Mouse (Mus musculus) forebrain, embryonic 12.5 days (tissue): ENCODE results near the gene Twist2. TPM values are rescaled to one million over a fixed set of nuclear protein-coding genes. Genes with fewer than 3 reads are reported as not detected.

Experiments
- ATAC-seq: fragments of 200-750 bp; cut with Nextera tagmentation; 2 replicates; pipeline ENCODE4 v1.8.0; 2017; ENCODE audit warnings: moderate TSS enrichment; ENCODE audit not compliant: low FRiP score
- H3K27ac ChIP-seq: fragments of 300-500 bp; sonication (generic); 2 replicates; pipeline ENCODE4 v1.5.1; 2016; ENCODE audit warnings: mild to moderate bottlenecking
- H3K27me3 ChIP-seq: fragments of 300-500 bp; sonication (generic); 2 replicates; pipeline ENCODE4 v1.6.1; 2016; ENCODE audit warnings: mild to moderate bottlenecking
- H3K36me3 ChIP-seq: fragments of 300-500 bp; sonication (generic); replicated peaks from 2 replicates; pipeline ENCODE4 v1.6.1; 2016; ENCODE audit warnings: mild to moderate bottlenecking
- H3K4me1 ChIP-seq: fragments of 300-500 bp; sonication (generic); 2 replicates; pipeline ENCODE4 v1.6.1; 2016
- H3K4me2 ChIP-seq: fragments of 300-500 bp; sonication (generic); 2 replicates; pipeline ENCODE4 v1.6.1; 2016; ENCODE audit warnings: mild to moderate bottlenecking, moderate library complexity
- H3K4me3 ChIP-seq: fragments of 300-500 bp; sonication (generic); replicated peaks from 2 replicates; pipeline ENCODE4 v1.5.1; 2016; ENCODE audit warnings: mild to moderate bottlenecking
- H3K9ac ChIP-seq: fragments of 300-500 bp; sonication (generic); 2 replicates; pipeline ENCODE4 v1.6.1; 2016; ENCODE audit warnings: mild to moderate bottlenecking
- H3K9me3 ChIP-seq: fragments of 300-500 bp; sonication (generic); 2 replicates; pipeline ENCODE4 v1.6.1; 2016
- WGBS: fragments of 180-500 bp; shearing (Covaris S2); methylation state at CpG from one replicate; pipeline ENCODE4 v1.1.7; 2016; 5-methylcytosine and 5-hydroxymethylcytosine counted together
- polyA plus RNA-seq: library from polyadenylated mRNA; unstranded; fragments of >200 nt; fragmentation: Nextera tagmentation; extraction: Ambion mirVana; gene quantifications from 2 replicates; pipeline ENCODE4 v1.2.1, GENCODE M21; 2016

Twist2 gene
- polyA plus RNA-seq, 1 experiment from 2014 or later, result 8.8 TPM

DNA sequence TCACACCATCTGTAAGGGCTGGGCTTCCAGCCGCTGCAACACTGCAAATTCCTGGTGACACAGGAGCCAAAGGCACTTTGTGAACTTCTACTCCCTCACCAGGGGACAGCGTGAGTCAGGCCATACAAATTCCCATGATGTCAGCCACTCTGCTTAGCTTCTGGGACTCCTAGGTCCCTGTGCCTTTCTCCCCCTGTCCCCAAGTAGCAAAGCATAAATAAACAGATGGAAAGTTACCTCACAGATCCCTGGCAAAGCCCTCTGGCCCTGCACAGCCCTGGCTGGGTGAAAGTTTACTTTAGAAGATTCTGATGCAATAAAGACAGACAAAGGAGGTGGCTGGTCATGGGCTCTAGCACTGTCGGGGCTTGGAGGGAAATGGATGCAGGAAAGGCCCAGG lies 22.3 kb downstream of the Twist2 start:
- 85% methylated on average over 3 of the region's 3 CpGs for WGBS
- no peak overlapping the region for H3K9ac ChIP-seq
- no peaks in the 10 kb centered on the region for H3K9me3 ChIP-seq
- no peak overlapping the region for H3K4me3 ChIP-seq
- no peak overlapping the region for H3K27ac ChIP-seq
- no peak for ATAC-seq
- peaks cover 4% of the 10 kb centered on the region; the same call in 1 of the 2 replicates for H3K4me1 ChIP-seq
- no peaks in the 10 kb centered on the region for H3K36me3 ChIP-seq
- H3K4me2 ChIP-seq, result no peak overlapping the region
- H3K27me3 ChIP-seq, result no peaks in the 10 kb centered on the region; the same call in 1 of the 2 replicates

DNA sequence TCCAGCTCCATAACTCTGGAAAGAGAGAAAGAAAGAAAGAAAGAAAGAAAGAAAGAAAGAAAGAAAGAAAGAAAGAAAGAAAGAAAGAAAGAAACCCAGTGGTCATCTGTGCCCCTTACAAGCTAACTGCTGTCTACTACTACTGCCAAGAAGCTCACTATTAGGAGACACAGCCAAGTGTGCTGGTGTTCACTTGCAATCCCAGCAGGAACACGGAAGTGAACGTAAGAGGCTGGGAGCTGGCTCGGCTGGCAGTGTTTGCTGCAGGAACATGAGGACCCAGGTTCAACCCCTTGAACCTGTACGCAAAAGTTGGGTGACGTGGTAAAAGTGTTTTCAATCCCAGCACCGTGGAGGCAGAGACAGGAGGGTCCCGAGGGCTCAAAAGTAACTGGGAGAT lies 22.7 kb downstream of the Twist2 start:
- Histone ChIP-seq H3K36me3 (no peaks in the 10 kb centered on the region), H3K9ac (no peak overlapping the region), H3K27ac (no peak overlapping the region), H3K27me3 (no peaks in the 10 kb centered on the region; the same call in 1 of the 2 replicates), H3K4me2 (no peak overlapping the region), H3K4me3 (no peak overlapping the region), H3K9me3 (no peaks in the 10 kb centered on the region), H3K4me1 (peaks cover 4% of the 10 kb centered on the region; the same call in 1 of the 2 replicates)
- 87% methylated on average over 7 of the region's 7 CpGs for WGBS
- ATAC-seq, result no peak

DNA sequence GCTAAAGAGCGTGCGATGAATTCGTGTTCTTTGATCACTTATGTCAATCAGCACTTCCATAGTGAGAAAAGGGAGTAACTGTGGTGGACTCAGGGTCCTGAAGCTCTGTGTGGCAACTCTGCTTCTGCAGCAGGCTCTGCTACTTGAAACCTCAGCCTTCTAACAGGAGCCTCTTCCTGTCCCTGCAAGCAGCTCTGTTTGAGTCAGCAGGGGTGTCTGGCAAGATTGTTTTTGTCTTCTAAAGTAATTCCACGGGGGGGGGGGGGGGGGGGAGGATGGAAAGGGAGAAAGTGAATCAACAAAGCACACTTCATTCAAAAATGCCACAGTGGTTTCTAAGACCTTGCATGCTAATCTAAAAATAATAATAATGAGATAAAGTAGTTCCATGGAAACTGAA lies 24.0 kb downstream of the Twist2 start:
- H3K9me3 ChIP-seq, result no peaks in the 10 kb centered on the region
- no peak overlapping the region for H3K27ac ChIP-seq
- H3K36me3 ChIP-seq, result no peaks in the 10 kb centered on the region
- peaks cover 3% of the 10 kb centered on the region; the same call in 1 of the 2 replicates for H3K4me1 ChIP-seq
- H3K27me3 ChIP-seq, result no peaks in the 10 kb centered on the region; the same call in 1 of the 2 replicates
- no peak overlapping the region for H3K9ac ChIP-seq
- H3K4me2 ChIP-seq, result no peak overlapping the region
- ATAC-seq, result no peak
- no peak overlapping the region for H3K4me3 ChIP-seq
- WGBS, result 58% methylated on average over 4 of the region's 4 CpGs

DNA sequence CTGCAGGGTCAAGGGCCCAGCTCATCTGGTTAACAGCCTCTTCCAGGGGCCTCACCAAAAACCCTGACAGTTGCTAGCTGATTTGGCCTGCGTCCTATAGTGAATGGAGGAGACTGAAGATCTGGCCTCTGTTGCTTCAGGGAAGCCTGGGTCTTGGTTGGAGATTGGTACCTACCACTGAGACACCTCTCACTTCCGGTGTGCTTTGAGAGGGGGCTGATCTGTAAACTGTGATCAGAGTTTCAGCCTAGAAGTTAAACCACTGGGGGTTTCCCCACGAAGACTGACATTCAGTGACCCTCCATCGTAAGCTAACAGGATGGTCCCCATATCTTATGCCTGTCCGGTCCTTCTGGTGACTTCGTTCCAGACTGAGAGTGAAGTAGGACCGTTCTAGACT lies 30.7 kb downstream of the Twist2 start:
- Histone ChIP-seq H3K36me3 (no peaks in the 10 kb centered on the region), H3K27ac (no peak overlapping the region), H3K4me3 (no peak overlapping the region), H3K4me2 (no peak overlapping the region), H3K9me3 (no peaks in the 10 kb centered on the region), H3K4me1 (no peaks in the 10 kb centered on the region), H3K9ac (no peak overlapping the region), H3K27me3 (no peaks in the 10 kb centered on the region)
- WGBS, result 87% methylated on average over 7 of the region's 7 CpGs
- no peak for ATAC-seq

DNA sequence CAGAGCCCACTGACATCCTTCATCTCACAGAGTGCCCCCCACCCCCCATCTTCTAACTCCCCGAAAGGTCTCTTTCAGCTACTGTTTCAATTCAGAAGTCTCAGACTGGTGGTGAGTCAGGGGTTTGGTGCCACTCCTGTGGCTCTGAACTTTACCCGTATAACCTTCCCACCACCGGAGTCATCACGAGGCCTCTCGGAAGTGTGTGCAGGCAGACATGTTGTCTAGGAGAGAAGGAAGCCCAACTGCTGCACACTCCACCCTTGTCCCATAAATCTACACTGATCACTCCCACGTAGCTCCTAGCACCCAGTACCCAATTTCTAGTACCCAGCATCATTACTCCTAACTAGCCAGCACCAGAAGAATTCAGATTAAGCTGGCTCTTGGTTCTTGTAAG lies 38.3 kb downstream of the Twist2 start:
- Histone ChIP-seq H3K9ac (no peak overlapping the region), H3K4me1 (no peaks in the 10 kb centered on the region), H3K27me3 (peaks cover 14% of the 10 kb centered on the region; the same call in 1 of the 2 replicates), H3K27ac (no peak overlapping the region), H3K9me3 (no peaks in the 10 kb centered on the region), H3K4me2 (no peak overlapping the region), H3K36me3 (no peaks in the 10 kb centered on the region), H3K4me3 (no peak overlapping the region)
- no peak for ATAC-seq
- 97% methylated on average over 6 of the region's 6 CpGs for WGBS

DNA sequence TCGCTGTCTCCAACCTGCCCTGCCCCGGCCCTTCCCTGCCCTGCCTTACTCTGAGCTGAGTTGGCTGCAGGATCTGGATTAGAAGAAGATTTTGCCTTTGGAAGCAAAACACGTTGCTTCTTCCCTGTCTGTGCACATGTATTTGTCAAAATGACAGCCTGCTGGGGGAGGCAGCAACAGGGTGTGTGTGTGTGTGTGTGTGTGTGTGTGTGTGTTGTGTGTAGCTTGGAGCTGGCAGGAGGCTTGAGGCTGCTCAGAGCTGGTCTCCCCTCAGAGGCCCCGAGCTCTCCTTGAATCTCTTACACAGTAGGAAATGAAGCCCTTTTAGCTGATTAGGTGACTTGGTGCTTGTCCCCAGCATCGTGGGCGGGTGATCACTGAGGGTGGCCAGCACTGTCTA lies 38.7 kb downstream of the Twist2 start:
- no peak for ATAC-seq
- no peaks in the 10 kb centered on the region for H3K9me3 ChIP-seq
- 0 out of 2 replicates have a peak, but pooled peaks cover under 1% of the 10 kb centered on the region for H3K4me1 ChIP-seq
- no peak overlapping the region for H3K4me2 ChIP-seq
- H3K27ac ChIP-seq, result no peak overlapping the region
- 82% methylated on average over 6 of the region's 6 CpGs for WGBS
- no peak overlapping the region for H3K9ac ChIP-seq
- peaks cover 15% of the 10 kb centered on the region; the same call in 1 of the 2 replicates for H3K27me3 ChIP-seq
- H3K36me3 ChIP-seq, result no peaks in the 10 kb centered on the region
- H3K4me3 ChIP-seq, result no peak overlapping the region

DNA sequence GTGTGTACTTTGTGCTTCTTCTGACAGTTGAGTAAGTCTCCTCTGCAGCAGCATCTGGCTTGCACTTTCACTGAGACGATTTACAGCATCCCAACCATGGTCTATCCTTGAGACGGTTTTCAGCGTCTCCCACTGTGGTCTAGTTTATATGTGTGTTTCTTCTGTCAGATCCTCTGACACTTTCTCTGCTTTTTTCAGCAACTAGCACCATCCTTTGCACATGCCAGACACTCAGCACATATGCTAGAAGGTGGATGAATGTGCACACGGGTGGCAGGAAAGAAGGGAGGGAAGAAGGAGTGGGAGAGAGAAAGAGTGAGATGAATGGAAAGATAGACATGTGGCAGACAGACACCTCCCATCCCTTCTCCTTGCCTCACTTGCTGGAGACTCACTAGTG lies 43.0 kb downstream of the Twist2 start:
- peaks cover 22% of the 10 kb centered on the region; the same call in 1 of the 2 replicates for H3K27me3 ChIP-seq
- ATAC-seq, result no peak
- H3K4me1 ChIP-seq, result 0 out of 2 replicates have a peak, but pooled peaks cover 4% of the 10 kb centered on the region
- H3K9ac ChIP-seq, result no peak overlapping the region
- no peak overlapping the region for H3K4me3 ChIP-seq
- no peak overlapping the region for H3K27ac ChIP-seq
- WGBS, result 83% methylated on average over 4 of the region's 4 CpGs
- H3K36me3 ChIP-seq, result no peaks in the 10 kb centered on the region
- no peaks in the 10 kb centered on the region for H3K9me3 ChIP-seq
- H3K4me2 ChIP-seq, result no peak overlapping the region

DNA sequence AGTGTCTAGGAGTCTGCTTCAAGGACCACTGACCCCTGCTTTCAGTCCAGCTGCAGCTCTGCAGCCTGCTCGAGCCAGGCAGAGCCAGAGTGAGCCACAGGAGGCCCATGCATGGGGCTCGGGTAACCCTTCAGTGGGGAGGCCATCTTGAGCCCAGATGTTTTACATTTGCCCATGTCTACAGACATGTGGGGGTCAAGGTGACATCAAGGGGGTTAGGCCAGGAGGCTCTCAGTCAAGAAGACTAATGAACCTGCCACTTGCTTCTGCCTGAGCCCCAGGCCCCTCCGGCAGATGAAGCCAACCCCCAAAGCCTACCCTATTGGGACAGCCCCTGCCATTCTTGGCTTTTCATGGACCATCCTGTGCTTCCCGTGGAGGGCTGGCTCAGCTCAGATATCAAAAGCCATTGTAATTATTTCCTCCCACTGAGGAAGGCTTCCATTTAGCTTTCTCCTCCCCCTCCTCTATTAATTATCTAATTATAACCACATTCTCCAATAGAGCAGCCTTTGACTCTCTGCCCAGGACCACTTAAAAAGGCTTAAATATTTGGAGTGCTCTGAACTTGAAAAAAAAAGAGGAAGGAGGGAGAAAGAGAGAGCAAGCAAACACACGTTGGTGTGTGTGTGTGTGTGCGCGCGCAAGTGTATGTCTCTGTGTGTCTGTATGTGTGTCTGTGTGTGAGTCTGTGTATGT lies 43.6 kb downstream of the Twist2 start:
- Histone ChIP-seq H3K27me3 (peaks cover 22% of the 10 kb centered on the region; the same call in 1 of the 2 replicates), H3K4me2 (no peak overlapping the region), H3K4me3 (no peak overlapping the region), H3K27ac (no peak overlapping the region), H3K36me3 (no peaks in the 10 kb centered on the region), H3K4me1 (0 out of 2 replicates have a peak, but pooled peaks cover 4% of the 10 kb centered on the region), H3K9ac (no peak overlapping the region), H3K9me3 (no peaks in the 10 kb centered on the region)
- no peak for ATAC-seq
- 44% methylated on average over 8 of the region's 8 CpGs for WGBS

DNA sequence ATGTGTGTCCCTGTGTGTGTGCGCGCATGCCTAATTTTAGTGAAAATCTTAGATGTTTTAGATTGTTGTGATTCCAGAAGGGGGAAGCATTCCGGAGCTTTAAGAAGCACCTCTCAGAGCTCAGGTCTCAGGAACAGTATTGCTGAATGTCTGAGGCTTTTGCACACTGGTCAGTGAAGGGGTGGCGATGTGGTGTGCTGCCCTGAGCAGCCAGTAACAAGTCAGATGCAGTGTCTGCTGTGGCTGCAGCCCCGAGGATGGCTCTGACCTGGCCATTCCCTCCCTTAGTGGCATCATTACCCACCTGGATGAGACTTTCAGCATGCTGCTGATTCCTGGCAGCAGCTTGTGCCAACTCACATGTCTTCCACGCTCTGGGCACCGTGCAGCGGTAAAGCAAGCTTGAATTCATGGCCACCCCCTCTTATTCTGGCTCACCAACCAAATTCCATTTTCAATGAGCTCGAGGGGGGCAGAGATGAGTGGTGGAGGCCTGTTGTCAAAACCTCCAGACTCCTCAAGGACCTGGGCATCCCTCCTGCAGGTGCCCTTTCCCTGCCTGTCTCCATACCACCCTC lies 44.2 kb downstream of the Twist2 start:
- Histone ChIP-seq H3K9ac (no peak overlapping the region), H3K36me3 (no peaks in the 10 kb centered on the region), H3K4me3 (no peak overlapping the region), H3K27me3 (peaks cover 22% of the 10 kb centered on the region; the same call in 1 of the 2 replicates), H3K4me2 (no peak overlapping the region), H3K9me3 (no peaks in the 10 kb centered on the region), H3K4me1 (0 out of 2 replicates have a peak, but pooled peaks cover 4% of the 10 kb centered on the region), H3K27ac (no peak overlapping the region)
- no peak for ATAC-seq
- 82% methylated on average over 9 of the region's 9 CpGs for WGBS

DNA sequence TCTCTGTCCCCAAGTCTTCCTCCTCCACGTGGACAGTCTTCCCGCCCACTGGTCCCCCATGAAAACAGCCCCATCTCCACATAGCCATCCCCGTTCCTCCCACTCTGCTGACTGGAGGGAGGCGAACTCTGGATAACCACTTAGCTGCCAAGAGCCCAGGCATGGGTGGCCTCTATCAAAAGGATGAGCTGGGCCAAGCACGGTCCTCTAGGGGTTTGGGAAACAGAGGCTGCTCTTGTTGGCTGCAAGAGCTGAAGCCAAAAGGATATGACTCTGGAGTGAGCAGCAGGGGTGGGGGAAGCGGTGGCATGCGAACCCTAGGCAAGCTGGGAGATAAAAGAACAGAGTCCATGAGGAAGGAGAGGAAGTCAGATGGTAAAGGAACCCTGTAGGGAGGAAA lies 50.0 kb downstream of the Twist2 start:
- peaks cover 7% of the 10 kb centered on the region; the same call in 1 of the 2 replicates for H3K27me3 ChIP-seq
- H3K4me2 ChIP-seq, result no peak overlapping the region
- H3K9ac ChIP-seq, result no peak overlapping the region
- no peak for ATAC-seq
- no peak overlapping the region for H3K4me3 ChIP-seq
- H3K9me3 ChIP-seq, result no peaks in the 10 kb centered on the region
- no peaks in the 10 kb centered on the region for H3K36me3 ChIP-seq
- 88% methylated on average over 7 of the region's 7 CpGs for WGBS
- H3K27ac ChIP-seq, result no peak overlapping the region
- H3K4me1 ChIP-seq, result no peaks in the 10 kb centered on the region

DNA sequence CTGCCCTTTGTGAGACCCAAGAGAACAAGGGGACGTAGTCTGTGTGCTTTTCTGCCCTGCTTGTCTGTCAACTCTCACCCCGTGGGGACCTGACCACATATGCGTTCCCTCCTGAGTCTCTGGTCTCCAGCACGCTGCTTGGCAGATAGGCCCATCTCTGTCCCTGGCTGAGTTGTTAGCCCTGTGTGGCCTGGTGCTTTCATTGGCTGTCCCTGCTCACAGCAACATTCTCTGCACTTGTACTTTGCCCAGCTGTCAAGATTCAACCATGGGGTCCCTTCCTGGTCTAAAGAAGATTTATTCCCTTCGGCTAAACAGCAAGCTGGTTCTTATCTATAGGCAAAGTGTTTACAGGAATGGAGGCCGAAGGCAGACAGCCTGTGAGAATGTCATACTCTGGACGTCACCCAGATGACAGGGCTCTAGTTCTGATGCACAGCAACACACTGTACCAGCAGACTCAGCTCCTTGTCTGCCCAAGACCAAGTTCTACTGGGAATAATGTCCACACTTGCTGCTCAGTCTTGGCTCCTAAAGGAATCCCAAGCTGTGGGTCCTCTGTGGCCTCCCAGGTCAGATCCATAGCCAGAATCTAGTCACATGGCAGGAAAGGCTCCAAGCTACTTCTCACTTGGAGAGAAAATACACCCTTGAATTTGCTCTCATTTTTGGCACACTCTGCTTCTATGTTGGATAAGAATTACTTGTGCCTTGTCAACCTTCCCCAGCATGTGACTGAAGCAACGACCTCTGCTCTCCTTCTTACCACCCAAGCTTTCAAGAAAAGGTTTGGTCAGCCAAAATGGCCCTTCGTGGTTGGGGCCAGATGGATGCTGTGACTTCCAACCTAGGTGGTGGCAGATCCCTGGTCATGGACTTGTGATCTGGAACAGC lies 55.8 kb downstream of the Twist2 start:
- Histone ChIP-seq H3K4me1 (no peaks in the 10 kb centered on the region), H3K9me3 (no peaks in the 10 kb centered on the region), H3K27ac (no peak overlapping the region), H3K9ac (no peak overlapping the region), H3K4me2 (no peak overlapping the region), H3K27me3 (no peaks in the 10 kb centered on the region), H3K4me3 (no peak overlapping the region), H3K36me3 (no peaks in the 10 kb centered on the region)
- 84% methylated on average over 9 of the region's 9 CpGs for WGBS
- no peak for ATAC-seq

DNA sequence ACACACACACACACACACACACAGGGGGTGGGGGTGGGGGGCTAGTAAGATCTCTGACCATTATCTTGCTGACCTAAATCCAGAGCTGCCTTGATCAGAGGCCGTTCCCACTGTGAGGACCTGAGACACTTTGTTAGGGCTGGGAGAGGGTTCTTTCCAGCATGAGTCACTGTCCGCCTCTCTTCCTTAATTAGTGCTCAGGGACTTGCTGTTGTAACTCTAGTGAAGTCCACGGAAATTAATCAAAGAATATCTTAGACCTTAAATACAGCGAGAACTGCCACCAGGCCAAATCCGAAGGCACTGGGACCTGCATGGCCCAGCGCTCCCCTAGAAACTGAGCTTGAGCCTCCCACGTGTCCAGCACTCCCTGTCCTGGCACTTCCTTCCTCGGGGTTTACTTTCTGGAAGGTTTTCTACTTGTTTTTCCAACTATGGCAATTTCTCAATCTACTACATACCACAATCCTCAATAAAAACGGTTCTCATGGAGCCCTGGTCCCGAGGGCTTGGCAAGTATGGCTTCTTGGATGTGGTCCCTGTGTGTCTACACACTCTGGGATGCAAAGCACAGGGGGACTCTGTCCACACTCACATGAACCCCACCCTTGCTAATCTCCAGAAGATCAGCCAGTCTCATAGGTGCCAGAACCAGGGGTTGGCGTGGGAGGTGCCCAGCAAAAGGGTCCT lies 57.0 kb downstream of the Twist2 start:
- Histone ChIP-seq H3K27ac (no peak overlapping the region), H3K4me3 (no peak overlapping the region), H3K4me1 (no peaks in the 10 kb centered on the region)

More for the DNA sequence above, 57.0 kb downstream of the Twist2 start:
- WGBS, result 81% methylated on average over 11 of the region's 11 CpGs
- no peaks in the 10 kb centered on the region for H3K36me3 ChIP-seq
- H3K4me2 ChIP-seq, result no peak overlapping the region
- no peaks in the 10 kb centered on the region for H3K27me3 ChIP-seq
- H3K9ac ChIP-seq, result no peak overlapping the region
- no peak for ATAC-seq
- no peaks in the 10 kb centered on the region for H3K9me3 ChIP-seq
